Mouse (Mus musculus): ENCODE data around the gene Mylk4.

The Mylk4 gene

GRCm38 (mm10) chr13:32799131-32799530 is 15.4 kb upstream of the Mylk4 start:
- no peak for ATAC-seq (ENCODE audit: insufficient number of reproducible peaks, low FRiP score, low TSS enrichment)

GRCm38 (mm10) chr13:32797085-32797484 is 13.3 kb upstream of the Mylk4 start:
- ATAC-seq (ENCODE audit: insufficient number of reproducible peaks, low FRiP score, low TSS enrichment): no peak

- ATAC-seq (ENCODE audit: insufficient number of reproducible peaks, low FRiP score, low TSS enrichment): no peak
Observed at GRCm38 (mm10) chr13:32795166-32795565, 11.4 kb upstream of the Mylk4 start.

- peak; percentile 50; the same call in 1 of the 2 replicates for ATAC-seq (ENCODE audit: insufficient number of reproducible peaks, low FRiP score, low TSS enrichment)
Observed at GRCm38 (mm10) chr13:32794619-32795018, 10.9 kb upstream of the Mylk4 start.

GRCm38 (mm10) chr13:32789781-32790180 is 6.0 kb upstream of the Mylk4 start:
- no peak for ATAC-seq (ENCODE audit: insufficient number of reproducible peaks, low FRiP score, low TSS enrichment)

- ATAC-seq (ENCODE audit: insufficient number of reproducible peaks, low FRiP score, low TSS enrichment): no peak
Observed at GRCm38 (mm10) chr13:32787584-32787983, 3.8 kb upstream of the Mylk4 start.

GRCm38 (mm10) chr13:32783055-32783454 is 699 bp downstream of the Mylk4 start:
- no peak for ATAC-seq (ENCODE audit: insufficient number of reproducible peaks, low FRiP score, low TSS enrichment)

- no peak for ATAC-seq (ENCODE audit: insufficient number of reproducible peaks, low FRiP score, low TSS enrichment)
Observed at GRCm38 (mm10) chr13:32778861-32779260, 4.9 kb downstream of the Mylk4 start.

GRCm38 (mm10) chr13:32776350-32776749 is 7.4 kb downstream of the Mylk4 start:
- ATAC-seq (ENCODE audit: insufficient number of reproducible peaks, low FRiP score, low TSS enrichment): no peak

- no peak for ATAC-seq (ENCODE audit: insufficient number of reproducible peaks, low FRiP score, low TSS enrichment)
Observed at GRCm38 (mm10) chr13:32775889-32776288, 7.9 kb downstream of the Mylk4 start.

GRCm38 (mm10) chr13:32769960-32770359 is 13.8 kb downstream of the Mylk4 start:
- ATAC-seq (ENCODE audit: insufficient number of reproducible peaks, low FRiP score, low TSS enrichment): no peak

GRCm38 (mm10) chr13:32768104-32768503 is 15.7 kb downstream of the Mylk4 start:
- no peak for ATAC-seq (ENCODE audit: insufficient number of reproducible peaks, low FRiP score, low TSS enrichment)

GRCm38 (mm10) chr13:32764448-32764847 is 19.3 kb downstream of the Mylk4 start:
- ATAC-seq (ENCODE audit: insufficient number of reproducible peaks, low FRiP score, low TSS enrichment): no peak

GRCm38 (mm10) chr13:32763141-32763540 is 20.6 kb downstream of the Mylk4 start:
- ATAC-seq (ENCODE audit: insufficient number of reproducible peaks, low FRiP score, low TSS enrichment): no peak

- no peak for ATAC-seq (ENCODE audit: insufficient number of reproducible peaks, low FRiP score, low TSS enrichment)
Observed at GRCm38 (mm10) chr13:32760795-32761194, 23.0 kb downstream of the Mylk4 start.

- no peak for ATAC-seq (ENCODE audit: insufficient number of reproducible peaks, low FRiP score, low TSS enrichment)
Observed at GRCm38 (mm10) chr13:32759036-32759435, 24.7 kb downstream of the Mylk4 start.

GRCm38 (mm10) chr13:32752066-32752657 is 31.6 kb downstream of the Mylk4 start:
- no peak for ATAC-seq (ENCODE audit: insufficient number of reproducible peaks, low FRiP score, low TSS enrichment)

GRCm38 (mm10) chr13:32750507-32750906 is 33.2 kb downstream of the Mylk4 start:
- no peak for ATAC-seq (ENCODE audit: insufficient number of reproducible peaks, low FRiP score, low TSS enrichment)

- ATAC-seq (ENCODE audit: insufficient number of reproducible peaks, low FRiP score, low TSS enrichment): no peak
Observed at GRCm38 (mm10) chr13:32748421-32748820, 35.3 kb downstream of the Mylk4 start.

GRCm38 (mm10) chr13:32741161-32741560 is 42.6 kb downstream of the Mylk4 start:
- ATAC-seq (ENCODE audit: insufficient number of reproducible peaks, low FRiP score, low TSS enrichment): no peak

GRCm38 (mm10) chr13:32731283-32731682 is 52.5 kb downstream of the Mylk4 start:
- ATAC-seq (ENCODE audit: insufficient number of reproducible peaks, low FRiP score, low TSS enrichment): no peak; the same call in 1 of the 2 replicates

GRCm38 (mm10) chr13:32724606-32725005 is 59.1 kb downstream of the Mylk4 start:
- no peak for ATAC-seq (ENCODE audit: insufficient number of reproducible peaks, low FRiP score, low TSS enrichment)

- ATAC-seq (ENCODE audit: insufficient number of reproducible peaks, low FRiP score, low TSS enrichment): no peak
Observed at GRCm38 (mm10) chr13:32721717-32722116, 62.0 kb downstream of the Mylk4 start.

Measured in cerebellum, adult (tissue).